21 mouse cellular contexts compared by ENCODE assay signal in genomic region chr7:122596596-122597170, GRCm38 (mm10).
A peak's percentile ranks its signal among the peaks of the same experiment; 100 is the strongest.
DNase-seq lines count a peak whose midpoint lies in the region; ATAC-seq and TF ChIP-seq lines count a peak whose summit lies in the region.
"Had no signal": no experiment of that assay in that cellular context is flagged by ENCODE, and none has a peak within 500 bp of the region (broad histone marks: within the 10 kb centered on the region; RNA-seq: fewer than 3 reads in every experiment).

No protein-coding gene starts in this region.

- WGBS in liver, embryonic 11.5 days: 71% methylated on average over 9 of the region's 9 CpGs
- 87% methylated on average over 9 of the region's 9 CpGs for WGBS in midbrain, embryonic 11.5 days

- DNase-seq in adrenal gland, adult (ENCODE audit: inconsistent age in 2 of 2, low spot score in 1 of 2): peak; percentile 17 to 80
- DNase-seq in adrenal gland, postnatal 4 days (ENCODE audit: low spot score in 2 of 2): no peak
- DNase-seq in left cerebral cortex, adult 2 months (ENCODE audit: extremely low spot score in 1 of 2, low spot score in 2 of 2): no peak
- DNase-seq in left cerebral cortex, adult 11 months (ENCODE audit: low spot score): no peak
- peak; percentile 61 for DNase-seq in adrenal gland, postnatal 14 days
- peak; percentile 68 for DNase-seq in retina, postnatal 1 day
- no peak for DNase-seq in liver, embryonic 11.5 days (ENCODE audit: low spot score)
- DNase-seq in midbrain, embryonic 11.5 days (ENCODE audit: low spot score, missing footprints): no peak
- DNase-seq: B cell, adult 2 months; gastrocnemius, adult 2 months; gastrocnemius, postnatal 25 days; heart, adult 18-20 months; heart, postnatal 10 days had no signal

- no peak overlapping the region for H3K9ac ChIP-seq in liver, embryonic 11.5 days (ENCODE audit: low read depth, low read length)
- no peak overlapping the region for H3K9ac ChIP-seq in midbrain, embryonic 11.5 days (ENCODE audit: low read length)
- H3K9ac ChIP-seq: embryonic facial prominence, embryonic 13.5 days; hindbrain, embryonic 13.5 days; intestine, embryonic 15.5 days had no signal

- no peaks in the 10 kb centered on the region for H3K9me3 ChIP-seq in liver, embryonic 11.5 days (ENCODE audit: control insufficient read depth, low read length)
- no peaks in the 10 kb centered on the region for H3K9me3 ChIP-seq in midbrain, embryonic 11.5 days (ENCODE audit: control insufficient read depth, low read length)
- H3K9me3 ChIP-seq: embryonic facial prominence, embryonic 13.5 days; heart, embryonic 10.5 days; hindbrain, embryonic 13.5 days; intestine, embryonic 15.5 days had no signal

- H3K4me2 ChIP-seq in liver, embryonic 11.5 days: no peak overlapping the region
- H3K4me2 ChIP-seq in midbrain, embryonic 11.5 days: no peak overlapping the region
- H3K4me2 ChIP-seq: embryonic facial prominence, embryonic 13.5 days; hindbrain, embryonic 13.5 days; intestine, embryonic 15.5 days had no signal

- H3K27me3 ChIP-seq in liver, embryonic 11.5 days (replicated peaks; ENCODE audit: control insufficient read depth, insufficient read depth, low read length): no peaks in the 10 kb centered on the region
- H3K27me3 ChIP-seq in midbrain, embryonic 11.5 days (ENCODE audit: control insufficient read depth, insufficient read depth, low read length): no peaks in the 10 kb centered on the region
- H3K27me3 ChIP-seq: embryonic facial prominence, embryonic 13.5 days; hindbrain, embryonic 13.5 days; intestine, embryonic 15.5 days had no signal

- ATAC-seq in liver, embryonic 11.5 days (replicated peaks; ENCODE audit: low FRiP score): no peak
- no peak for ATAC-seq in midbrain, embryonic 11.5 days (ENCODE audit: low FRiP score)
- ATAC-seq: CD4-positive, CD25-positive, alpha-beta regulatory T cell, adult 4 months; forebrain, embryonic 14.5 days; intestine, embryonic 15.5 days had no signal

- H3K4me3 ChIP-seq in left cerebral cortex, adult 2 months: no peak overlapping the region
- no peak overlapping the region for H3K4me3 ChIP-seq in liver, embryonic 11.5 days (ENCODE audit: low read depth, low read length)
- H3K4me3 ChIP-seq in midbrain, embryonic 11.5 days (ENCODE audit: low read depth, low read length): no peak overlapping the region
- H3K4me3 ChIP-seq: embryonic facial prominence, embryonic 13.5 days; gastrocnemius, adult 2 months; heart, embryonic 10.5 days; hindbrain, embryonic 13.5 days; intestine, embryonic 15.5 days had no signal

- intact Hi-C loops in left cerebral cortex, adult 2 months (cut with DNase I): no loop called here

- no peaks in the 10 kb centered on the region for H3K36me3 ChIP-seq in liver, embryonic 11.5 days (ENCODE audit: control insufficient read depth, insufficient read depth, low read length)
- no peaks in the 10 kb centered on the region for H3K36me3 ChIP-seq in midbrain, embryonic 11.5 days (ENCODE audit: control insufficient read depth, insufficient read depth, low read length)
- H3K36me3 ChIP-seq: embryonic facial prominence, embryonic 13.5 days; G1E; heart, embryonic 10.5 days; hindbrain, embryonic 13.5 days; intestine, embryonic 15.5 days had no signal

- no peaks in the 10 kb centered on the region for H3K4me1 ChIP-seq in liver, embryonic 11.5 days (replicated peaks; ENCODE audit: control insufficient read depth, insufficient read depth, low read length)
- no peaks in the 10 kb centered on the region for H3K4me1 ChIP-seq in midbrain, embryonic 11.5 days (ENCODE audit: control insufficient read depth, insufficient read depth, low read length)
- H3K4me1 ChIP-seq: intestine, embryonic 15.5 days had no signal

- peak overlapping the region; percentile 1; the same call in 1 of the 2 replicates for H3K27ac ChIP-seq in left cerebral cortex, adult 2 months
- H3K27ac ChIP-seq in liver, embryonic 11.5 days (ENCODE audit: low read depth, low read length): no peak overlapping the region
- no peak overlapping the region for H3K27ac ChIP-seq in midbrain, embryonic 11.5 days (ENCODE audit: low read depth, low read length)
- H3K27ac ChIP-seq: embryonic facial prominence, embryonic 13.5 days; gastrocnemius, adult 2 months; heart, embryonic 10.5 days; hindbrain, embryonic 13.5 days; hindbrain, postnatal 0 days; intestine, embryonic 15.5 days had no signal

- TF ChIP-seq CTCF in left cerebral cortex, adult 2 months (IDR thresholded peaks at IDR 0.05): no peak

Comparison
In these comparisons a context has a peak if more than half of its experiments do, and no peak if none do; other contexts are left out.
1. DNase-seq: peak in adrenal gland, adult (2 of 2), adrenal gland, postnatal 14 days (single experiment) and retina, postnatal 1 day (single experiment); none in adrenal gland, postnatal 4 days (0 of 2), left cerebral cortex, adult 2 months (0 of 2), left cerebral cortex, adult 11 months (single experiment), liver, embryonic 11.5 days (single experiment) and midbrain, embryonic 11.5 days (single experiment).